Mouse (Mus musculus): ENCODE data around the gene Sugct. TPM values are rescaled to one million over a fixed set of nuclear protein-coding genes. Genes with fewer than 3 reads are reported as not detected.

Sugct gene
- 3.6 and 3.8 TPM in 2 replicates for polyA plus RNA-seq (2016; fragmentation: Nextera tagmentation; extraction: Ambion mirVana)

DNA sequence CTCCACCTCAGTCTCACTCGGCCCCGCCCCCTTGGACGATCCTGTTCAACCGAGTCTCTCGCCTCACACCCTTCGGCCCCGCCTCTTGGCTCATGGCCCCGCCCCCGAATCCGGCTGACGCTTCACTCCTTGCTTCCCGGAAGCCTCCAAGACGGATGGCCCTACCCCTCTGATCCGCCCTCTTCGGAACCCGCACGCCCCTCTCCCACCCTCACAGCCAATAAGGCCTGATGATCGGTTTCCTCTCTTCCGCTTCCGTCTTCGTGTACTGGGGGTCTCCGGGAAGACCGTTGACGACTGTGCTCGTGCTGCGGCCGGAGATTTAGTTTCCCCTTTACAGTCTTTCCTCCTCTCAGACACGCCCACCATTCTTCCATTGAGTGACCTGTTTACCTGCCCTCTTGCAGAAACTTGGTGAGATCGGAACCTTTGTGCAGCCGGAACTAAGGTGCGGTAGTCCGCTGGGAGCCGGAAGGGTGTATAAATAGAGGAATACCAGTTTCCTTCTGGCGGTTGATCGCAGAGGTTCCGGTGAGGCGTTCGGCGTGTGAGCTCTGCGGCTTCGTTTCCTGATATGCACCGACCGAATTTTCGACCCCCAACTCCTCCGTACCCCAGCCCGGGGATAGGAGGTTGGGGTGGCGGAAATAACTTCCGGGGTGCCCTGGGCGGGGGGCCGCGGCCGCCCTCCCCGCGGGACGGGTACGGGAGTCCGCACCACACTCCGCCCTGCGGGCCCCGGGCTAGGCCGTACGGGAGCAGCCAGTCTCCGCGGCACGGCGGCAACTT, at the start of gene Sugct, which contains the start of gene Mplkip:
Gene Sugct (minus strand): TSS at position 643 of the 789 bp plus-strand sequence.
Gene Mplkip (plus strand): TSS at position 282 of the 789 bp plus-strand sequence.
- H3K36me3 ChIP-seq (replicated peaks) = 0 out of 2 replicates have a peak, but pooled peaks cover 6% of the 10 kb centered on the region
- under 1% methylated on average over 66 of the region's 66 CpGs for WGBS
- H3K4me3 ChIP-seq = peak within 1 kb of the TSS; percentile 84
- peak; percentile 100 for DNase-seq (ENCODE audit: low spot score)
- peak within 1 kb of the TSS; percentile 94 for H3K27ac ChIP-seq (replicated peaks)
- H3K4me1 ChIP-seq = peaks cover 11% of the 10 kb centered on the region
- H3K9me3 ChIP-seq = no peaks in the 10 kb centered on the region
- H3K27me3 ChIP-seq (replicated peaks; ENCODE audit: low read depth, poor library complexity, severe bottlenecking) = no peaks in the 10 kb centered on the region

- Histone ChIP-seq H3K27me3 (replicated peaks; ENCODE audit: low read depth, poor library complexity, severe bottlenecking) (no peaks in the 10 kb centered on the region), H3K4me1 (no peaks in the 10 kb centered on the region), H3K27ac (replicated peaks) (no peak overlapping the region), H3K9me3 (no peaks in the 10 kb centered on the region), H3K36me3 (replicated peaks) (peaks cover 21% of the 10 kb centered on the region), H3K4me3 (no peak overlapping the region)
- 92% methylated on average over 3 of the region's 3 CpGs for whole genome bisulfite sequencing
- no peak for DNase-seq (ENCODE audit: low spot score)
Observed at GRCm38 (mm10) chr13:17728798-17729197, 33.4 kb upstream of the Sugct start.

- no peak for DNase-seq (ENCODE audit: low spot score)
- H3K9me3 ChIP-seq = no peaks in the 10 kb centered on the region
- WGBS = 92% methylated on average over 4 of the region's 4 CpGs
- H3K4me3 ChIP-seq = no peak overlapping the region
- no peaks in the 10 kb centered on the region for H3K27me3 ChIP-seq (replicated peaks; ENCODE audit: low read depth, poor library complexity, severe bottlenecking)
- H3K27ac ChIP-seq (replicated peaks) = no peak overlapping the region
- peaks cover 25% of the 10 kb centered on the region for H3K36me3 ChIP-seq (replicated peaks)
- no peaks in the 10 kb centered on the region for H3K4me1 ChIP-seq
Observed at GRCm38 (mm10) chr13:17727922-17728321, 32.6 kb upstream of the Sugct start.

GRCm38 (mm10) chr13:17717357-17717756, 22.0 kb upstream of the Sugct start:
- peaks cover 51% of the 10 kb centered on the region for H3K36me3 ChIP-seq (replicated peaks)
- no peak overlapping the region for H3K27ac ChIP-seq (replicated peaks)
- no peaks in the 10 kb centered on the region for H3K4me1 ChIP-seq
- DNase-seq (ENCODE audit: low spot score) = no peak
- 85% methylated on average over 1 of the region's 1 CpGs for WGBS
- H3K9me3 ChIP-seq = no peaks in the 10 kb centered on the region
- no peak overlapping the region for H3K4me3 ChIP-seq
- no peaks in the 10 kb centered on the region for H3K27me3 ChIP-seq (replicated peaks; ENCODE audit: low read depth, poor library complexity, severe bottlenecking)

- Histone ChIP-seq H3K9me3 (no peaks in the 10 kb centered on the region), H3K4me3 (no peak overlapping the region), H3K4me1 (no peaks in the 10 kb centered on the region), H3K27me3 (replicated peaks; ENCODE audit: low read depth, poor library complexity, severe bottlenecking) (no peaks in the 10 kb centered on the region), H3K36me3 (replicated peaks) (peaks cover 4% of the 10 kb centered on the region; the same call in 1 of the 2 replicates), H3K27ac (replicated peaks) (no peak overlapping the region)
- DNase-seq (ENCODE audit: low spot score) = no peak
- WGBS = 84% methylated on average over 5 of the region's 5 CpGs
Observed at GRCm38 (mm10) chr13:17708784-17709311, 13.5 kb upstream of the Sugct start.

DNA sequence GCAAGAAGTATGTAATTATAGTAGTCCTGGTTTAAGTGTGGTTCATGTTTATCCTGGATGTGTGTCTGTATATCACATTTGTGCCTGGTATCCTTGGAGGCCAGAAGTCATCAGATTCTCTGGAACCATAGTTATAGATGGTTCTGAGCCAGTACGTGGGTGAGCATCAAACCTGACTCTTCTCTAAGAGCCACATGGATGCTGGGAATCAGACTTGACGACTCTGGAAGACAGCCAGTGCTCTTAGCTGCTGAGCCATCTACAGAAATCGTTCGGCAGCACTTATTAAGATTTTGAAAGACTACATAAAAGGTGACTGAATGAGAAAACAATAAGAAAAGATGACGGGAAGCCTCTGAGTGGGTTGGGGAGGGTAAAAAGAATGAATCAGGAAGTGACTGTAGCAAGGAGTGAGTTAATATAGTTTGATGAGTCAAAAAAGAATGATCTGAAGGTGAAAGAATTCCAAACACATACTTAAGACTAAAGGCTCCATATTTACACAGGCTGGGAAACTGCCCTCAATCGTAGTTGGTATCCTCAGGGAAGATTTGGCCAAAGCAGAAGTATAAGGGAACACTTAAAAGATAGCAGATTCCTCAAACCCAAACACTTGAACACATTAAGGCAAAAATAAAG, 10.0 kb upstream of the Sugct start:
- DNase-seq (ENCODE audit: low spot score) = no peak
- 91% methylated on average over 6 of the region's 6 CpGs for WGBS
- no peak overlapping the region for H3K4me3 ChIP-seq

GRCm38 (mm10) chr13:17702311-17702710, 7.0 kb upstream of the Sugct start:
- no peaks in the 10 kb centered on the region for H3K9me3 ChIP-seq
- H3K4me3 ChIP-seq = no peak overlapping the region
- H3K27me3 ChIP-seq (replicated peaks; ENCODE audit: low read depth, poor library complexity, severe bottlenecking) = no peaks in the 10 kb centered on the region
- H3K36me3 ChIP-seq (replicated peaks) = peaks cover 13% of the 10 kb centered on the region
- no peak overlapping the region for H3K27ac ChIP-seq (replicated peaks)
- no peak for DNase-seq (ENCODE audit: low spot score)
- no peaks in the 10 kb centered on the region for H3K4me1 ChIP-seq

More for the DNA sequence above, 10.0 kb upstream of the Sugct start:
- no peak overlapping the region for H3K27ac ChIP-seq (replicated peaks)
- H3K36me3 ChIP-seq (replicated peaks) = peaks cover 7% of the 10 kb centered on the region
- no peaks in the 10 kb centered on the region for H3K4me1 ChIP-seq
- no peaks in the 10 kb centered on the region for H3K27me3 ChIP-seq (replicated peaks; ENCODE audit: low read depth, poor library complexity, severe bottlenecking)
- no peaks in the 10 kb centered on the region for H3K9me3 ChIP-seq

GRCm38 (mm10) chr13:17701322-17701721, 6.0 kb upstream of the Sugct start:
- no peak for DNase-seq (ENCODE audit: low spot score)
- Histone ChIP-seq H3K27me3 (replicated peaks; ENCODE audit: low read depth, poor library complexity, severe bottlenecking) (no peaks in the 10 kb centered on the region), H3K9me3 (no peaks in the 10 kb centered on the region), H3K4me1 (peaks cover 7% of the 10 kb centered on the region), H3K4me3 (no peak overlapping the region), H3K27ac (replicated peaks) (no peak overlapping the region), H3K36me3 (replicated peaks) (peaks cover 13% of the 10 kb centered on the region)

DNA sequence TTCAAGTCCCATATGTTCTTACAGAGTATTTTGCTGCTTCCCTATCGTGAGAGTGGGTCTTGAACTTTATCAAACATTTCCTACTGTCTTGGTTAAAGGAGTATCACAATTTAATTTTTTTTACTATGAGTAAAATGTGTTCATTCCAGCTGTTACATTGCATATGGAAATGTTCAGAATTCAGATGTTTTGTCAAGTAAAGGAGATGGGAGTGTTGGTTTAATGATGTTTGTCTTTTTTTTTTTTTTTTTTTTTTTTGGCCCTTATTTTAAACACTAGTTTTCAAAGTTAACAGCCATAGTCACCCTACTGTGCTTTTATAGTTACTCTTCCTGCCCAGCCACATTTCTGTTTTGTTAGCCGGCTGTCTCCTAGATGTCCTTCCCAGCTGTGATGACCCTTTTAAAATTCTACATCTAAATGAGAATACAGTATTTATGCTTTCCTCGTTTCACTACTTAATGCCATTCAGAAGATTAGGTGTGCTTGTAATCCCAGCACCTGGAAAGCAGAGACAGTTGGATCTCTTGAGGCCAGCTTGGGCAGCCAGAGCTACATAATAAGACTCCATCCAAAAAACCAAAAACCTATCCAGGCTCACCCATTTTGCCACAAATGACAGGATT, 4.8 kb upstream of the Sugct start:
- DNase-seq (ENCODE audit: low spot score) = no peak
- Histone ChIP-seq H3K4me1 (peaks cover 11% of the 10 kb centered on the region), H3K9me3 (no peaks in the 10 kb centered on the region), H3K27ac (replicated peaks) (no peak overlapping the region), H3K27me3 (replicated peaks; ENCODE audit: low read depth, poor library complexity, severe bottlenecking) (no peaks in the 10 kb centered on the region), H3K36me3 (replicated peaks) (peaks cover 13% of the 10 kb centered on the region), H3K4me3 (no peak overlapping the region)
- WGBS = 87% methylated on average over 3 of the region's 3 CpGs

DNA sequence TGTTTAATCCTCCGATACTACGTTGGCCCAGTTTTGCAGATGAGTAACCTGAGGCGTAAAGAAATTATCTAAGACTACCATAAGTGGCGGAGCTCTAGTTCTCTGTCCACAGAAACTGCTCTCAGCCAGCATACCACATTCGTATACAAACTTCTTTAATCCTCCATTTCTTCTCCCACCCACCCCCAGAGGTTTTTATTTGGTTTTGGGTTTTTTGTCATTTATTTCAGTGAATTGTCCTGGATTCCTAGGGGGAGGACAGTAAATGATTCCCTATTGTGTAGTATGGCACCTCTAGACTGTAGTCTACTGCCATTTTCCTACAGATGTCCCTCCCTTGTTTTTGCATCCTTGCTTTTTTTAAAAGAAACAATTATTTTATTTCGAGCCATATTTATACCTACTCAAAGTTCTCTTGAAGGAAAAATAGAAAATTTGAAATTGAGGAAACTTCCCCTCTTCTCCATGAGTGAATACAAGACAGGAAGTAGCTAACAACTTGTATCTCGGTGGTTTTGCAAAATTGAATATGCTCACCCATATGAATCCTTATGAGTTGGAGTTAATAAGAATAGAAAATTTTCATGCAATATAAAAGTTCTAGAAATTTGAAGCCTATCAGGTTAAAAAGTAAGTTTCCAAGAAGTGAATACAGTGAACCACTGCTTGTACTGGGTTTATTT, 686 bp upstream of the Sugct start:
- Histone ChIP-seq H3K27me3 (replicated peaks; ENCODE audit: low read depth, poor library complexity, severe bottlenecking) (no peaks in the 10 kb centered on the region), H3K9me3 (no peaks in the 10 kb centered on the region), H3K36me3 (replicated peaks) (0 out of 2 replicates have a peak, but pooled peaks cover 8% of the 10 kb centered on the region), H3K4me3 (peak overlapping the region; percentile 84), H3K4me1 (peaks cover 11% of the 10 kb centered on the region), H3K27ac (replicated peaks) (peak overlapping the region; percentile 94)
- 14% methylated on average over 7 of the region's 7 CpGs for WGBS
- no peak for DNase-seq (ENCODE audit: low spot score)

DNA sequence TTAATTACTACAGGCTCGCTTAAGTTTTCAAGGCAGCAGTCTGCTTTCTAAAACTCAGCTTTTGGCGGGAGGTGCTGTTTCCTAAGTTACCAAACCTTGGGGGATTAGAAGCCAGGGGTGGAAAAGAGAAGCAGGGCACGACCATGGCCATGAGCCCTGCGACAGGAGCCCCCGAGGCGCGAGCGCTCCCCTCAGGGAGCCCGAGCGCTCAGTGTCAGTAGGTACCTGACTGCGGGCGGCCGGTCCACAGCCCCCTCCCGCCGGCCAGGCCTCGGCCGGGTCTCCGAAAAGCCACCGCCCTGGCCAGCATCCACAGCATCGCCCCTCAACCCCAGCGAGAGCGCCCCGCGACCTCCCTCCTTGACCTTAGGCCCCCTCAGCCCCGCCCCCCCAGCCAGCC, 939 bp downstream of the Sugct start:
- DNase-seq (ENCODE audit: low spot score) = no peak
- Histone ChIP-seq H3K27me3 (replicated peaks; ENCODE audit: low read depth, poor library complexity, severe bottlenecking) (no peaks in the 10 kb centered on the region), H3K4me3 (peak overlapping the region; percentile 84), H3K36me3 (replicated peaks) (0 out of 2 replicates have a peak, but pooled peaks cover 6% of the 10 kb centered on the region), H3K4me1 (peaks cover 11% of the 10 kb centered on the region), H3K9me3 (no peaks in the 10 kb centered on the region), H3K27ac (replicated peaks) (peak overlapping the region; percentile 94)
- under 1% methylated on average over 24 of the region's 25 CpGs for WGBS

- WGBS = 75% methylated on average over 5 of the region's 5 CpGs
- DNase-seq (ENCODE audit: low spot score) = no peak
- H3K27me3 ChIP-seq (replicated peaks; ENCODE audit: low read depth, poor library complexity, severe bottlenecking) = no peaks in the 10 kb centered on the region
- no peaks in the 10 kb centered on the region for H3K9me3 ChIP-seq
- no peak overlapping the region for H3K27ac ChIP-seq (replicated peaks)
- H3K36me3 ChIP-seq (replicated peaks) = 0 out of 2 replicates have a peak, but pooled peaks cover 6% of the 10 kb centered on the region
- H3K4me3 ChIP-seq = peak overlapping the region; percentile 84
- peaks cover 11% of the 10 kb centered on the region for H3K4me1 ChIP-seq
Observed at GRCm38 (mm10) chr13:17693816-17694215, 1.5 kb downstream of the Sugct start.
